ENCODE assay signal across 8 mouse cellular contexts in genomic region chr5:31290521-31291360, GRCm38 (mm10). TPM values are rescaled to one million over a fixed set of nuclear protein-coding genes. Genes with fewer than 3 reads are reported as not detected.
A peak's percentile ranks its signal among the peaks of the same experiment; 100 is the strongest.
DNase-seq lines count a peak whose midpoint lies in the region; ATAC-seq and TF ChIP-seq lines count a peak whose summit lies in the region.

Gene Ift172, minus strand, starts transcription at chr5:31291116.

- peak; percentile 28 for TF ChIP-seq POLR2A in kidney, adult 2 months (IDR thresholded peaks at IDR 0.05; ENCODE audit: low read depth, low read length)
- TF ChIP-seq POLR2A in spleen, adult 2 months (IDR thresholded peaks at IDR 0.05; ENCODE audit: low read depth, low read length) = peak; percentile 23; the same call in 1 of the 2 replicates

- 2% methylated on average over 45 of the region's 45 CpGs for WGBS in embryonic facial prominence, embryonic 13.5 days
- 2% methylated on average over 45 of the region's 45 CpGs for WGBS in kidney, adult 2 months
- 2% methylated on average over 45 of the region's 45 CpGs for WGBS in limb, embryonic 12.5 days
- 1% methylated on average over 45 of the region's 45 CpGs for WGBS in midbrain, embryonic 15.5 days
- 1% methylated on average over 45 of the region's 45 CpGs for WGBS in spleen, adult 2 months

- peak; percentile 95 for DNase-seq in 3134 (ENCODE audit: extremely low read depth, insufficient read length, low spot score)
- peak; percentile 97 to 98 for DNase-seq in adrenal gland, postnatal 36 days
- DNase-seq in heart, adult 18-20 months = peak; percentile 97 to 98
- DNase-seq in kidney, adult 2 months = peak; percentile 99
- DNase-seq in spleen, adult 2 months (ENCODE audit: low read depth in 1 of 2, low spot score in 2 of 2) = peak; percentile 94 to 99

- H3K9ac ChIP-seq in embryonic facial prominence, embryonic 13.5 days = peak within 1 kb of the TSS; percentile 73
- peak within 1 kb of the TSS; percentile 59 for H3K9ac ChIP-seq in limb, embryonic 12.5 days (replicated peaks)
- peak within 1 kb of the TSS; percentile 58 for H3K9ac ChIP-seq in midbrain, embryonic 15.5 days

- H3K4me1 ChIP-seq in embryonic facial prominence, embryonic 13.5 days = peaks cover 38% of the 10 kb centered on the region
- H3K4me1 ChIP-seq in kidney, adult 2 months (ENCODE audit: control insufficient read depth, insufficient read depth, low read length) = no peaks in the 10 kb centered on the region; the same call in 1 of the 2 replicates
- peaks cover 28% of the 10 kb centered on the region for H3K4me1 ChIP-seq in limb, embryonic 12.5 days (replicated peaks)
- H3K4me1 ChIP-seq in midbrain, embryonic 15.5 days = peaks cover 38% of the 10 kb centered on the region
- H3K4me1 ChIP-seq in spleen, adult 2 months (ENCODE audit: control insufficient read depth, insufficient read depth, insufficient read length) = peaks cover 24% of the 10 kb centered on the region

- H3K4me3 ChIP-seq in embryonic facial prominence, embryonic 13.5 days = peak within 1 kb of the TSS; percentile 50
- H3K4me3 ChIP-seq in kidney, adult 2 months (ENCODE audit: insufficient read depth, low read depth, low read length) = peak within 1 kb of the TSS; percentile 55
- H3K4me3 ChIP-seq in limb, embryonic 12.5 days (replicated peaks) = peak within 1 kb of the TSS; percentile 55
- peak within 1 kb of the TSS; percentile 46 for H3K4me3 ChIP-seq in midbrain, embryonic 15.5 days
- peak within 1 kb of the TSS; percentile 68 for H3K4me3 ChIP-seq in spleen, adult 2 months (ENCODE audit: extremely low read depth, insufficient read depth, insufficient read length)

- no peaks in the 10 kb centered on the region for H3K27me3 ChIP-seq in embryonic facial prominence, embryonic 13.5 days
- H3K27me3 ChIP-seq in kidney, adult 2 months (replicated peaks; ENCODE audit: control insufficient read depth, insufficient read depth, low read length) = no peaks in the 10 kb centered on the region
- H3K27me3 ChIP-seq in limb, embryonic 12.5 days = no peaks in the 10 kb centered on the region
- no peaks in the 10 kb centered on the region for H3K27me3 ChIP-seq in midbrain, embryonic 15.5 days (replicated peaks)
- H3K27me3 ChIP-seq in spleen, adult 2 months (ENCODE audit: control insufficient read depth, insufficient read depth, low read length) = peaks cover 7% of the 10 kb centered on the region

- H3K36me3 ChIP-seq in embryonic facial prominence, embryonic 13.5 days = peaks cover 34% of the 10 kb centered on the region
- H3K36me3 ChIP-seq in kidney, adult 2 months (ENCODE audit: control insufficient read depth, insufficient read depth, low read length) = peaks cover 2% of the 10 kb centered on the region
- H3K36me3 ChIP-seq in limb, embryonic 12.5 days = peaks cover 39% of the 10 kb centered on the region
- peaks cover 12% of the 10 kb centered on the region; the same call in 1 of the 2 replicates for H3K36me3 ChIP-seq in midbrain, embryonic 15.5 days (replicated peaks)
- H3K36me3 ChIP-seq in spleen, adult 2 months (ENCODE audit: control insufficient read depth, insufficient read depth, low read length) = peaks cover under 1% of the 10 kb centered on the region; the same call in 1 of the 2 replicates

- ATAC-seq in embryonic facial prominence, embryonic 13.5 days (ENCODE audit: insufficient number of reproducible peaks, insufficient read depth, low FRiP score, low TSS enrichment, low read depth) = peak; percentile 90
- peak; percentile 91 for ATAC-seq in limb, embryonic 12.5 days (ENCODE audit: insufficient number of reproducible peaks, insufficient read depth, low FRiP score, low TSS enrichment, low read depth)
- peak; percentile 92 for ATAC-seq in midbrain, embryonic 15.5 days (replicated peaks)

- peak within 1 kb of the TSS; percentile 69 for H3K4me2 ChIP-seq in embryonic facial prominence, embryonic 13.5 days
- peak within 1 kb of the TSS; percentile 80 for H3K4me2 ChIP-seq in limb, embryonic 12.5 days
- peak within 1 kb of the TSS; percentile 73 for H3K4me2 ChIP-seq in midbrain, embryonic 15.5 days

- no peaks in the 10 kb centered on the region for H3K9me3 ChIP-seq in embryonic facial prominence, embryonic 13.5 days
- no peaks in the 10 kb centered on the region for H3K9me3 ChIP-seq in limb, embryonic 12.5 days
- H3K9me3 ChIP-seq in midbrain, embryonic 15.5 days = no peaks in the 10 kb centered on the region

- TF ChIP-seq CTCF in kidney, adult 2 months (conservative IDR thresholded peaks at IDR 0.05; ENCODE audit: insufficient read depth, insufficient read length, low read depth, low read length) = no peak
- no peak for TF ChIP-seq CTCF in spleen, adult 2 months (IDR thresholded peaks at IDR 0.05; ENCODE audit: extremely low read depth, insufficient read depth, insufficient read length, insufficient replicate concordance)

- peak within 1 kb of the TSS; percentile 89 for H3K27ac ChIP-seq in embryonic facial prominence, embryonic 13.5 days
- peak within 1 kb of the TSS; percentile 40 for H3K27ac ChIP-seq in kidney, adult 2 months (ENCODE audit: insufficient read depth, low read depth, low read length)
- H3K27ac ChIP-seq in limb, embryonic 12.5 days = peak within 1 kb of the TSS; percentile 86
- peak within 1 kb of the TSS; percentile 86 for H3K27ac ChIP-seq in midbrain, embryonic 15.5 days
- peak within 1 kb of the TSS; percentile 90 for H3K27ac ChIP-seq in spleen, adult 2 months (ENCODE audit: insufficient read depth, low read length)

RNA-seq across cellular contexts. Expression of gene Ift172, which starts in this region (rescaled TPM):
- total RNA-seq in adrenal gland, postnatal 36 days (2021) = 10 to 100 TPM; 30.4 to 39.0 TPM
- 44.8 and 47.1 TPM in 2 replicates for polyA plus RNA-seq in embryonic facial prominence, embryonic 13.5 days (2015; fragmentation: Nextera tagmentation; extraction: Ambion mirVana)
- 10 to 100 TPM; 37.3 to 44.5 TPM for total RNA-seq in heart, adult 18-20 months (2021)
- polyA plus RNA-seq in kidney, adult 2 months (2012; rRNA removed) = 33.2 and 34.2 TPM in 2 replicates
- polyA plus RNA-seq in limb, embryonic 12.5 days (2016; fragmentation: Nextera tagmentation; extraction: Ambion mirVana) = 55.3 and 55.4 TPM in 2 replicates
- polyA plus RNA-seq in midbrain, embryonic 15.5 days (2015; fragmentation: Nextera tagmentation; extraction: Ambion mirVana) = 34.3 and 36.6 TPM in 2 replicates
- polyA plus RNA-seq in spleen, adult 2 months (2012; rRNA removed) = 17.0 and 18.4 TPM in 2 replicates

Comparison
In these comparisons a context has a peak if more than half of its experiments do, and no peak if none do; other contexts are left out.
1. Peak in every context shown above with its lines: DNase-seq, ATAC-seq, H3K4me3 ChIP-seq and H3K27ac ChIP-seq.
2. H3K27ac ChIP-seq: peak in every context shown above with its lines; median percentile 90 in spleen, adult 2 months; 89 in embryonic facial prominence, embryonic 13.5 days; 86 in limb, embryonic 12.5 days; 86 in midbrain, embryonic 15.5 days; 40 in kidney, adult 2 months.